Mouse (Mus musculus): Measurements from ENCODE around the gene Ifna2.
A peak's percentile ranks its signal among the peaks of the same experiment; 100 is the strongest.

The Ifna2 gene

GRCm38 (mm10) chr4:88644359-88644758 is 39.4 kb downstream of the Ifna2 start, which contains the start of gene Ifna13:
TSS of gene Ifna13 (minus strand) at chr4:88644459.
- DNase-seq = no peak

GRCm38 (mm10) chr4:88642526-88642925 is 41.2 kb downstream of the Ifna2 start:
- DNase-seq = no peak

GRCm38 (mm10) chr4:88641077-88641831 is 42.5 kb downstream of the Ifna2 start:
- DNase-seq = peak; percentile 93 to 99

- DNase-seq = no peak
Observed at GRCm38 (mm10) chr4:88640704-88641076, 43.0 kb downstream of the Ifna2 start.

GRCm38 (mm10) chr4:88634311-88634710 is 49.4 kb downstream of the Ifna2 start, which contains the start of gene C87499:
TSS of gene C87499 (minus strand) at chr4:88634411.
- DNase-seq = no peak

Measured in kidney, postnatal 36 days (tissue).